Mouse (Mus musculus): ENCODE measurements at regions not wholly inside any gene's neighbourhood (a gene's known extent, or its start where the extent isn't known, plus 50 kb on each side); places are given as distances from the start of the nearest gene placed in this dataset.
"Not testable (repeated sequence)": the region's sequence is repeated elsewhere in the genome, so short reads cannot be mapped to it uniquely, and the experiment has no call there.

- no peak for DNase-seq
These were observed 544.9 kb downstream of the Pdcd6ip start for GRCm38 (mm10) chr9:113162897-113163874.

GRCm38 (mm10) chr9:113160011-113160410 lies 548.0 kb downstream of the Pdcd6ip start:
- DNase-seq = no peak

GRCm38 (mm10) chr9:113158080-113158479 lies 550.0 kb downstream of the Pdcd6ip start:
- no peak for DNase-seq

- no peak for DNase-seq
These were observed 550.5 kb downstream of the Pdcd6ip start for GRCm38 (mm10) chr9:113157474-113158076.

GRCm38 (mm10) chr9:113156707-113157106 lies 551.4 kb downstream of the Pdcd6ip start:
- DNase-seq = peak; percentile 47

- DNase-seq = no peak
These were observed 559.0 kb downstream of the Pdcd6ip start for GRCm38 (mm10) chr9:113149084-113149483.

- DNase-seq = no peak
These were observed 561.5 kb downstream of the Pdcd6ip start for GRCm38 (mm10) chr9:113146571-113146970.

GRCm38 (mm10) chr9:113145036-113145435 lies 563.0 kb downstream of the Pdcd6ip start:
- no peak for DNase-seq

GRCm38 (mm10) chr9:113134611-113135010 lies 573.4 kb downstream of the Pdcd6ip start:
- DNase-seq = no peak

- DNase-seq = no peak
These were observed 584.9 kb downstream of the Pdcd6ip start for GRCm38 (mm10) chr9:113123004-113123692.

- no peak for DNase-seq
These were observed 585.8 kb downstream of the Pdcd6ip start for GRCm38 (mm10) chr9:113122253-113122749.

GRCm38 (mm10) chr9:113120385-113120784 lies 587.7 kb downstream of the Pdcd6ip start:
- DNase-seq = no peak

- no peak for DNase-seq
These were observed 588.3 kb downstream of the Pdcd6ip start for GRCm38 (mm10) chr9:113119721-113120120.

GRCm38 (mm10) chr9:113115576-113115975 lies 592.5 kb downstream of the Pdcd6ip start:
- no peak for DNase-seq

GRCm38 (mm10) chr9:113112753-113113152 lies 595.3 kb downstream of the Pdcd6ip start:
- no peak for DNase-seq

- no peak for DNase-seq
These were observed 606.3 kb downstream of the Pdcd6ip start for GRCm38 (mm10) chr9:113101733-113102132.

- no peak for DNase-seq
These were observed 607.4 kb downstream of the Pdcd6ip start for GRCm38 (mm10) chr9:113100641-113101040.

- not testable (repeated sequence) for DNase-seq
These were observed 612.6 kb downstream of the Pdcd6ip start for GRCm38 (mm10) chr9:113095421-113095820.

- DNase-seq = no peak
These were observed 614.1 kb downstream of the Pdcd6ip start for GRCm38 (mm10) chr9:113093863-113094390.

GRCm38 (mm10) chr9:113091881-113092280 lies 616.2 kb downstream of the Pdcd6ip start:
- DNase-seq = no peak

- peak; percentile 32 for DNase-seq
These were observed 620.3 kb downstream of the Pdcd6ip start for GRCm38 (mm10) chr9:113087786-113088185.

- DNase-seq = no peak
These were observed 622.7 kb downstream of the Pdcd6ip start for GRCm38 (mm10) chr9:113085281-113085810.

GRCm38 (mm10) chr9:113074866-113075265 lies 633.2 kb downstream of the Pdcd6ip start:
- no peak for DNase-seq
